Mouse (Mus musculus) hindbrain, embryonic 11.5 days (tissue): ENCODE results near the gene Tpp1. TPM values are rescaled to one million over a fixed set of nuclear protein-coding genes. Genes with fewer than 3 reads are reported as not detected.

Experiments
- ATAC-seq: fragments of 200-750 bp; cut with Nextera tagmentation; 2 replicates; pipeline ENCODE4 v1.8.0; 2017; ENCODE audit warnings: mild to moderate bottlenecking, moderate TSS enrichment, moderate library complexity; ENCODE audit not compliant: low FRiP score
- DNase-seq: peaks from one replicate; pipeline ENCODE4 v3.0.0-alpha.2; 2015; ENCODE audit warnings: low spot score
- H3K27ac ChIP-seq: fragments of 300-500 bp; sonication (generic); 2 replicates; pipeline ENCODE4 v1.5.1; 2014; ENCODE audit warnings: mild to moderate bottlenecking, low read depth, low read length
- H3K27me3 ChIP-seq: fragments of 300-500 bp; sonication (generic); 2 replicates; pipeline ENCODE4 v1.6.1; 2014; ENCODE audit warnings: mild to moderate bottlenecking, low read length, moderate library complexity, mixed read lengths; ENCODE audit not compliant: control insufficient read depth, insufficient read depth
- H3K36me3 ChIP-seq: fragments of 300-500 bp; sonication (generic); 2 replicates; pipeline ENCODE4 v1.6.1; 2014; ENCODE audit warnings: mild to moderate bottlenecking, low read length, moderate library complexity, mixed read lengths; ENCODE audit not compliant: control insufficient read depth, insufficient read depth
- H3K4me1 ChIP-seq: fragments of 300-500 bp; sonication (generic); replicated peaks from 2 replicates; pipeline ENCODE4 v1.6.1; 2014; ENCODE audit warnings: low read length, mixed read lengths; ENCODE audit not compliant: control insufficient read depth, insufficient read depth
- H3K4me2 ChIP-seq: fragments of 300-500 bp; sonication (generic); replicated peaks from 2 replicates; pipeline ENCODE4 v1.6.1; 2014; ENCODE audit warnings: mild to moderate bottlenecking, low read depth, low read length
- H3K4me3 ChIP-seq: fragments of 300-500 bp; sonication (generic); 2 replicates; pipeline ENCODE4 v1.5.1; 2014; ENCODE audit warnings: low read depth, low read length
- H3K9ac ChIP-seq: fragments of 300-500 bp; sonication (generic); 2 replicates; pipeline ENCODE4 v1.6.1; 2014; ENCODE audit warnings: low read depth, low read length
- H3K9me3 ChIP-seq: fragments of 300-500 bp; sonication (generic); 2 replicates; pipeline ENCODE4 v1.6.1; 2016; ENCODE audit warnings: low read length; ENCODE audit not compliant: control insufficient read depth
- WGBS: fragments of 180-500 bp; shearing (Covaris S2); extraction: QIAGEN DNeasy Blood & Tissue Kit; methylation state at CpG from one replicate; pipeline ENCODE4 v1.1.7; 2014; 5-methylcytosine and 5-hydroxymethylcytosine counted together
- polyA plus RNA-seq: library from polyadenylated mRNA; unstranded; fragments of >200 nt; fragmentation: Nextera tagmentation; extraction: Ambion mirVana; gene quantifications from 2 replicates; pipeline ENCODE4 v1.2.1, GENCODE M21; 2014

Gene Tpp1
- 43.3 and 51.5 TPM in 2 replicates for polyA plus RNA-seq

DNA sequence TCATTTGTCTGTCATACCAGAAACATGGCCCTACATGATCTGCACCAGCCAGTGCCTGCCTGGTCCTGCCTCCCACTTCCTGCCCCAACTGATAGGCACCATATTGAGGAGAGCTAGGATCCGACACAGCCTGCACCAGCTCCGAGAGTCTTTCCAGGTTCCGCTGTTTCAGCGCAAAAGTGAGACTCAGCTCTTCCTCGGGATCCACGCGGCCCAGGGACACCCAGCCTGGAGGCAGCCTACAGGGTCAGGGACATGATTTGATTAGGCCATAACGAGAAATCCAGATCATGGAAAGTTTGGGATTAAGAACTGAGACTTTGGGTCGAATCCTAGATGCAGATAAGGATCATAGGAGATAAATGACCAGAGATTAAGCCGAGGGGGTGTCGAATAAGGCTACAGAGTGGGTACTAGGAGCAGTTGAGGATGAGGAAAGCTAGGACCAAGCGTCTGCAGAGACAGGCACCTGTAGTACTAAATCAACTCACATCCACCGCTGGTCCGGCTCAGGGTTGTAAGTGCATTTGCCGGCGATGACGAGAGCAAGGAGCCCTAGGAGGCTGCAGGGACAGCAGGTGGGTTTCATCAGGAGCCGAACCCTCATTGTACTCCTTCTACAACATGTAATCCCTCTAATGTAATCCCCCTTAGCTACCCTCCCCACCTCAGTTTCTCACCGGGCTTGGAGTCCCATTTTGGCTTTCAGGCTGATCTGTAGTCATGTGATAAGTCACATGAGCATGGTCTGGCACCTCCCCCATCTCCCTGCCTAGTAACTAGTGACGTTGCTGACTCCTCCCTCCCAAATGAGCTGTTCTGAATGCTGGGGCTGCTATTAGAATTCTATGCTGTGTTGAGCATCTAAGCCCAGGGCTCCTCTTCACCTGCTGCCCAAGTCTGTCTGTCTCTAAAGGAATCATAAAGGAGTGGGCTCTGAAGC lies at the start of gene Tpp1:
TSS of gene Tpp1 (minus strand) at position 745 of the 943 bp plus-strand sequence.
- peak; percentile 93 for DNase-seq
- Histone ChIP-seq H3K36me3 (peaks cover 2% of the 10 kb centered on the region; the same call in 1 of the 2 replicates), H3K4me3 (peak within 1 kb of the TSS; percentile 47), H3K9me3 (no peaks in the 10 kb centered on the region), H3K27me3 (no peaks in the 10 kb centered on the region), H3K27ac (no peak within 1 kb of the TSS), H3K4me2 (peak within 1 kb of the TSS; percentile 60), H3K4me1 (no peaks in the 10 kb centered on the region), H3K9ac (peak within 1 kb of the TSS; percentile 71)
- 26% methylated on average over 20 of the region's 20 CpGs for WGBS
- ATAC-seq = peak; percentile 94

DNA sequence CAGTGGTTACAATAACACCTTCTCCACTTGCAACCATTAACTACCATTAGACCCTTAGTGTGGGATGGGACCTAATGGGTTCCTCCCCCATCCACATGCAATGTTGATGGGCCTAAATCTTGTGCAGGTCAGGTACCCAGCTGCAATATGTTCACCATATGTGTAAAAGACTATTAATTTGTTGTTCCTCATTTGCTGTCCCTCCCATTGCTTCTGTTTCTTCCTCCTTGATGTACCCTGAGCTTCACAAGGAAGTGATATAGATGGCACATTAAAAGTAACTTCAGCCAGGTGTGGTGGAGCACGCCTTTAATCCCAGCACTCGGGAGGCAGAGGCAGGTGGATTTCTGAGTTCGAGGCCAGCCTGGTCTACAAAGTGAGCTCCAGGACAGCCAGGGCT lies 44.9 kb upstream of the Tpp1 start:
- 84% methylated on average over 3 of the region's 3 CpGs for WGBS
- H3K4me1 ChIP-seq = no peaks in the 10 kb centered on the region
- H3K9me3 ChIP-seq = no peaks in the 10 kb centered on the region
- ATAC-seq (no peak), DNase-seq (no peak)
- H3K36me3 ChIP-seq = no peaks in the 10 kb centered on the region
- no peak overlapping the region for H3K9ac ChIP-seq
- no peak overlapping the region for H3K27ac ChIP-seq
- H3K27me3 ChIP-seq = no peaks in the 10 kb centered on the region
- no peak overlapping the region for H3K4me2 ChIP-seq
- H3K4me3 ChIP-seq = no peak overlapping the region

DNA sequence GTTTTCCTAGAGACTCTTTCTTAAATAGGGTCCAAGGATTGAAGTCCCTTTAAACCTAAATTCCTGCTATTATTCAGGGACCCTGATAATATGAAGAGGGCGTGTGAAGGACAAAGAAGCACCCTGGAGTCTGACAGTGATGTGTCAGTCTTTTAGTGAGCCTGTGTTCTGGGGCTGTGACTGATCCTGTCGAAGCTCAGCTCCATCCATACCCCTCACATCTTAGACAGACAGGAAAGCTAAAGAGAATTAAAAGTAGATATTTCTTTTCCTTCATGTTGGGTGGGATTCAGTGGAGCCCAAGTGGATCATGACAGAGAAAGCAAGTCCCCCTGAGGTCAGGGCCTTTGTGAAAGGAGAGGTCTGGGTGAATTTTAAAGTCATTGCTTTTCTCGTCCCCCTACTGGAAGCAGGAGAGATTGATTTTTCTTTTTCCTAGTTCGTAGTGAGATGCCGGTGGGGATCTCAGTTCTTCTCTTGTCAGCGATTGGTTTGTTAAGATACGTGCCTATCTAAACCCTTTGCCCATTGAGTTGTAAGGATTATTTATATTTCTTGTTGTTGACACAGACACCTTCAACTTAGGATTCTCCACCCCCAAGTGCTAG lies 43.8 kb upstream of the Tpp1 start:
- no peak overlapping the region for H3K9ac ChIP-seq
- no peak overlapping the region for H3K4me3 ChIP-seq
- DNase-seq (no peak), ATAC-seq (peak; percentile 27; the same call in 1 of the 2 replicates)
- H3K9me3 ChIP-seq = no peaks in the 10 kb centered on the region
- no peaks in the 10 kb centered on the region for H3K4me1 ChIP-seq
- no peak overlapping the region for H3K27ac ChIP-seq
- H3K4me2 ChIP-seq = no peak overlapping the region
- H3K36me3 ChIP-seq = no peaks in the 10 kb centered on the region
- 14% methylated on average over 7 of the region's 7 CpGs for WGBS
- no peaks in the 10 kb centered on the region for H3K27me3 ChIP-seq

DNA sequence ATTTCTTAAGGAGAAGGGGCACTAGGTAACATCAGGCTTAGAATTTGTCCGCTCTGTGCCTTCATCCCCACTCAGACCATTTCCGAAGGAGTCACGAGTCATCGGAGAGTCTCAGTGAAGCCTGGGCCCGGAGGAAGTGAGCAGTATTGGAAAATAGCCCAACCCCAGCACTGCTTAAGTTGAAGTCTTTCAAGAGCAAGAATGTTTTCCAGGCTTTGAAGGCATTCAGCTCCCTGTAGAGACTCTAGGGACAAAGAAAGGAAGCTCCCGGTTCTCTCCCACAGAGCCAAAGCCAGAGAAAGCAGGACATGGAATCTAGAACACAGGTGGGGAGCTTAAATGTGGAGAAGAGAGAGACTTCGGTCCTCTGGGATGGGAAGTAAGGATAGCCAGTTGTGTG lies 41.7 kb upstream of the Tpp1 start:
- H3K4me2 ChIP-seq = no peak overlapping the region
- 78% methylated on average over 7 of the region's 7 CpGs for whole genome bisulfite sequencing

DNA sequence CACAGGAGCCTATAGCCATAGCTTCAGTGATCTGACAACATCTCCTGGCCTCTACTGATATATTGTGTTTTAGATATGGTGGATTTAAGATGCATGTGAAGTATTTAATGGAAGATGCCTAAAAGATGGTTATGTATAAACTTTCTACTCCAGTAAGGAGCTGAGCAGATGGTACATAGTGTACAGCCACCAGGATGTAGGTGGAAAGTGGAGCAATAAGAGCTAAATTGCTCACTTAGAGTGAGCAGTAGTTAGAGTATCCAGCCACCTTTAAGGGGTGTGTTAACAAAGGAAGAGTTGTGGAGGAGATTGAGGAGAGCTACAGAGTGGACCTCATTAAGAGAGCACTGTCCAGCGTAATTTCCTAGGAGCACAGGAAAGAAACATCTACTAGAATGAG lies 39.1 kb upstream of the Tpp1 start:
- no peaks in the 10 kb centered on the region; the same call in 1 of the 2 replicates for H3K4me1 ChIP-seq
- no peak overlapping the region for H3K4me2 ChIP-seq
- H3K9ac ChIP-seq = no peak overlapping the region
- ATAC-seq (no peak), DNase-seq (no peak)
- H3K4me3 ChIP-seq = no peak overlapping the region
- no peaks in the 10 kb centered on the region for H3K36me3 ChIP-seq
- H3K9me3 ChIP-seq = no peaks in the 10 kb centered on the region
- H3K27ac ChIP-seq = no peak overlapping the region
- 94% methylated on average over 1 of the region's 1 CpGs for WGBS
- no peaks in the 10 kb centered on the region for H3K27me3 ChIP-seq

More for the DNA sequence above, 41.7 kb upstream of the Tpp1 start:
- Histone ChIP-seq H3K4me1 (no peaks in the 10 kb centered on the region), H3K9ac (no peak overlapping the region), H3K36me3 (no peaks in the 10 kb centered on the region), H3K9me3 (no peaks in the 10 kb centered on the region), H3K27me3 (no peaks in the 10 kb centered on the region), H3K4me3 (no peak overlapping the region), H3K27ac (no peak overlapping the region)
- DNase-seq (no peak), ATAC-seq (no peak)

DNA sequence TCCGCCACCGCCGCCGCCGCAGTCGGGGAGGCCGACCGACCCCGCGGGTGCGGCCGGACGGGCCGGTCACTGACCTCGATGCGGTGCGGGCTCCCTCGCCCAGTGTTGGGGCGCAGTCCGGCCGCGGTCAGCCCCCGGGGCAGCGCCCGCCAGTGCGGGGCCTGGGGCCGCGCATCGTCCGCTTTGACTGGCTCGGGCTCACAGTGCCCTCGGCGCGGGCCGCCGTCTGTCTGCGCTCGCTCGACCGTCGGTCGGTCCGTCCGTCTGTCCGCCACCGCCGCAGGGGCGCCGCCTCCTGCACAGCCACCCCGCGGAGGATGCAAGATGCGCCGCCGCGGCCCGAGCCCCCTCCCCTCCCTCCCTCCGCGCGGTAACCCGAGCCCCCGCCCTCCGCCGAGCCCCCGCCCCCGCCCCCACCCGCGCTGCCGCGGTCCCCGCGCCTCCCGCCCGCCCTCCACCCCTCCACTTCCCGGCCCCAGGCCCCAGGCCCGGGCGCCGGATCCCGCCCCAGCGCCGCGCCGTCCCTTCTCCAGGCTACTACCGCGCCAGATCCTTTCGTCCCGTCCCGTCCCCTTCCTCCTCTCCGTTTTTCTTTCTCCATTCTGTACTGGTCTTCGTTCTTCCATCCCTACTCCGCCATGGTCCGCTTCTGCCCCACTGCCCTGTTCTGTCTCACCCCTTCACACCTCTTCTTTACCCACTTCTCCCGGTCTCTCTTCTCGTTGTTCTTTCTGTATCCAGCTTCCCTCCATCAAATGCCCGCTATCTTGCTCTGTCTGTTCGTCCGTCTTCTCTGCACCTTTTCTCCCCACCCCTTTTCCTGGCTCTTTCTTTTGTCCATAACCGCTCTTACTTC lies 35.5 kb upstream of the Tpp1 start, which contains the start of gene Dchs1:
TSS of gene Dchs1 (minus strand) at position 370 of the 856 bp plus-strand sequence.
- H3K4me2 ChIP-seq = peak within 1 kb of the TSS; percentile 74
- peak within 1 kb of the TSS; percentile 95 for H3K4me3 ChIP-seq
- H3K9ac ChIP-seq = peak within 1 kb of the TSS; percentile 98
- peak within 1 kb of the TSS; percentile 94 for H3K27ac ChIP-seq
- peak; percentile 75 for DNase-seq
- peak; percentile 82 for ATAC-seq
- H3K36me3 ChIP-seq = no peaks in the 10 kb centered on the region
- H3K4me1 ChIP-seq = peaks cover 2% of the 10 kb centered on the region; the same call in 1 of the 2 replicates
- WGBS = 0% methylated on average over 19 of the region's 97 CpGs
- no peaks in the 10 kb centered on the region for H3K27me3 ChIP-seq
- no peaks in the 10 kb centered on the region for H3K9me3 ChIP-seq

DNA sequence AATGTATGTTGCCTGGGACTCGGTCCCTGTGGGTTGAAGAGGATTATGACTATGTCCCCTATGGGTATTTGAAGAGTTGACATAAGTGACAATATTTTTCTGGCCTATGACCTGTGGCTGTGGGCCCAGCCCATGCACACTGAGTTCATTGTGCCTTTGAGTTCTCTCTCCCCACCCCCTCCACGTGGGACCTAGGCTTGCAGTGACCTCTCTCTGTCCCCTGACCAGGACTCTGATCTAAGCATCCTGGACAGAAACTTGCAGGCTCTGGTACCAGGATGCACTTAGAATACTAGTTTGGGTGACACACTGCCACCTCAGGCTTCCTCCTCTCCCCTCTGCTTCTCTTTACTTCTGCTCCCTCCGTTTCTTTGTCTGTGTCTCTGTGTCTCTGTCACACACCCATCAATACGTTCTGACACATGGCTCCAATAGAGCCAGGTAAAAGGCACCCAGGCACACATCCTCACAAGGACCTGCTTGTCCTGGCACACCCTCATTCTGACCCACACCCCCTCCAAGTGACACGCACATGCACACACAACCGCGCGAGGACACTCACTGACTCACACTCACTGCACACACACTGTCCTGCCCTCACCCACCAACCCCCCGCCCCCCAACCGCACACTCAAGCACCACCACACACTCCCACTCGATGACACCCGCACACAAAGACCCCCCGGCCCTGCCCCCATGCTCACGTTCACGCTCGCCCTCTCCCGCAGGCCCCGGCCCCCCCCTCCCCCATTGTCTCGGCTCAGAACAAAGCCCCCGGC lies 34.7 kb upstream of the Tpp1 start:
- Histone ChIP-seq H3K27ac (peak overlapping the region; percentile 94), H3K9ac (peak overlapping the region; percentile 98), H3K4me3 (peak overlapping the region; percentile 95), H3K4me2 (peak overlapping the region; percentile 74), H3K36me3 (no peaks in the 10 kb centered on the region), H3K9me3 (no peaks in the 10 kb centered on the region), H3K4me1 (peaks cover 2% of the 10 kb centered on the region; the same call in 1 of the 2 replicates), H3K27me3 (no peaks in the 10 kb centered on the region)
- 10% methylated on average over 16 of the region's 20 CpGs for WGBS
- peak; percentile 62 for DNase-seq
- ATAC-seq = peak; percentile 79
